Comparison of ENCODE assay signal across 8 mouse cellular contexts in genomic region chr14:121198915-121199572, GRCm38 (mm10).
A peak's percentile ranks its signal among the peaks of the same experiment; 100 is the strongest.
DNase-seq lines count a peak whose midpoint lies in the region; ATAC-seq lines count a peak whose summit lies in the region.

No protein-coding gene starts in this region.

- H3K27ac ChIP-seq in heart, embryonic 10.5 days = peak overlapping the region; percentile 67
- H3K27ac ChIP-seq in limb, embryonic 13.5 days = peak overlapping the region; percentile 92
- peak overlapping the region; percentile 12; the same call in 1 of the 2 replicates for H3K27ac ChIP-seq in stomach, embryonic 15.5 days

- ATAC-seq in activated CD4-positive, CD25-positive, alpha-beta regulatory T cell, adult 4 months = peak; percentile 36
- peak; percentile 86 for ATAC-seq in limb, embryonic 13.5 days (ENCODE audit: low FRiP score, low read depth)
- no peak; the same call in 1 of the 2 replicates for ATAC-seq in stomach, embryonic 15.5 days (ENCODE audit: insufficient read depth, low FRiP score, low read depth)

- H3K27me3 ChIP-seq in heart, embryonic 10.5 days (ENCODE audit: insufficient read depth, poor library complexity, severe bottlenecking) = no peaks in the 10 kb centered on the region
- H3K27me3 ChIP-seq in limb, embryonic 13.5 days = no peaks in the 10 kb centered on the region
- no peaks in the 10 kb centered on the region for H3K27me3 ChIP-seq in stomach, embryonic 15.5 days (replicated peaks)

- WGBS in heart, embryonic 10.5 days = 63% methylated on average over 14 of the region's 14 CpGs
- WGBS in limb, embryonic 13.5 days = 37% methylated on average over 13 of the region's 14 CpGs
- 67% methylated on average over 14 of the region's 14 CpGs for WGBS in stomach, embryonic 15.5 days

- no peak overlapping the region for H3K4me3 ChIP-seq in heart, embryonic 10.5 days
- no peak overlapping the region for H3K4me3 ChIP-seq in limb, embryonic 13.5 days
- H3K4me3 ChIP-seq in stomach, embryonic 15.5 days (replicated peaks) = no peak overlapping the region

- no peak for DNase-seq in heart, embryonic 10.5 days (ENCODE audit: low spot score)
- DNase-seq in heart, postnatal 36 days = no peak
- peak; percentile 42 to 53 for DNase-seq in gastrocnemius, adult 8-10 months (ENCODE audit: low spot score in 2 of 2)
- DNase-seq in MN1 (ENCODE audit: low spot score) = no peak
- DNase-seq in testis, postnatal 10 days (ENCODE audit: low spot score) = no peak

- peaks cover 3% of the 10 kb centered on the region for H3K9me3 ChIP-seq in heart, embryonic 10.5 days
- H3K9me3 ChIP-seq in limb, embryonic 13.5 days = peaks cover 14% of the 10 kb centered on the region
- no peaks in the 10 kb centered on the region for H3K9me3 ChIP-seq in stomach, embryonic 15.5 days

- H3K4me2 ChIP-seq in limb, embryonic 13.5 days (replicated peaks) = 0 out of 2 replicates have a peak overlapping the region, but pooled peaks have one; percentile 3
- no peak overlapping the region for H3K4me2 ChIP-seq in stomach, embryonic 15.5 days

- no peak overlapping the region for H3K9ac ChIP-seq in limb, embryonic 13.5 days
- H3K9ac ChIP-seq in stomach, embryonic 15.5 days = no peak overlapping the region

- intact Hi-C loops in heart, postnatal 36 days (cut with DNase I) = no loop called here

- peaks cover 36% of the 10 kb centered on the region for H3K4me1 ChIP-seq in heart, embryonic 10.5 days
- H3K4me1 ChIP-seq in limb, embryonic 13.5 days = peaks cover 41% of the 10 kb centered on the region
- peaks cover 10% of the 10 kb centered on the region; the same call in 1 of the 2 replicates for H3K4me1 ChIP-seq in stomach, embryonic 15.5 days

- H3K36me3 ChIP-seq in heart, embryonic 10.5 days = peaks cover 17% of the 10 kb centered on the region; the same call in 1 of the 2 replicates
- peaks cover 20% of the 10 kb centered on the region for H3K36me3 ChIP-seq in limb, embryonic 13.5 days
- no peaks in the 10 kb centered on the region for H3K36me3 ChIP-seq in stomach, embryonic 15.5 days

Comparison
In these comparisons a context has a peak if more than half of its experiments do, and no peak if none do; other contexts are left out.
1. DNase-seq: peak in gastrocnemius, adult 8-10 months (2 of 2); none in heart, embryonic 10.5 days (single experiment), heart, postnatal 36 days (0 of 2), MN1 (single experiment) and testis, postnatal 10 days (single experiment).
2. H3K27ac ChIP-seq: peak in every context shown above with its lines; median percentile 92 in limb, embryonic 13.5 days; 67 in heart, embryonic 10.5 days; 12 in stomach, embryonic 15.5 days.